Mouse (Mus musculus) testis, adult 2 months (tissue): ENCODE results near the gene Olfr1423.

ENCODE experiments used
- CTCF ChIP-seq: fragments of 200-500 bp; IDR thresholded peaks from 2 replicates; pipeline ENCODE4 v1.5.1; 2012; ENCODE audit warnings: low read depth, mild to moderate bottlenecking, inconsistent platforms, low read length, moderate library complexity; ENCODE audit not compliant: control insufficient read depth, insufficient read depth, insufficient replicate concordance
- POLR2A ChIP-seq: fragments of 200-500 bp; IDR thresholded peaks from 2 replicates; pipeline ENCODE4 v1.6.1; 2012; ENCODE audit warnings: low read depth, mild to moderate bottlenecking, inconsistent platforms, low read length, moderate library complexity; ENCODE audit not compliant: control insufficient read depth

- TF ChIP-seq POLR2A (no peak), CTCF (no peak)
Measured at GRCm38 (mm10) chr19:12041217-12041616, at the start of gene Olfr1423.
